In the genomic region with DNA sequence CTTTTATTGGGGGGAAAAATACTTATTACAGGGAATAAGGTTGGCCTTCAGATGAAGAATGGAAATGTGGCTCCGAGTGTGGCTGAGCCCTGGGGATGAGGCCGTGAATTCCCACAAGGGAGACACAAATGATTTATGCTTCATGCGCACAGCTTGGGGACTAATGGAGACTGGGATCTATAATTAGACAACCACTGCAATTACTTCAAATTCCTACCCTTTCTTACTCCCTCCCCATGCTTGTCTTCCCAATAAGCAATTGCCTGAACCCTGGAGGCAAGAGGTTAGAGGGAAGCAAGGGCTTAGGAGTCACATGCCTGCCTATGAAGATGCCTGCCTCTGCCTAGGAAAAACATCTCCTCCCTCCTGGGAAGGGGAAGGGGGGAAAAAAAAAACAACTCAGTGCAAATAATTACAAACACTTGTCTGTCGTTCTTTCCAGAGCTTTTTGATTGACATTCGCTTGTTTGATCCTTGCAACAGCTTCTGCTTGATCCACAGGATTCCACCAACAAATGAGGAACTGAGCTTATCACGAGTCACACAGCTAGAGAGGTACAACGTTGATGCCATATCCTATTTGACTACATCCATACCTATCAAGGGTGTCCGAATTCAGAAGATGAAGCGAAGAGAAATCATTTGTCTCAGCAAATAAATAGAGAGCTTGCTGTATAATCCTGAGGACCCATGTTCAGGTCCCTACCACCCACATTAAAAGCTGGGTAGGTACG, we compare ENCODE assay signal across 16 mouse cellular contexts.
DNase-seq lines count a peak whose midpoint lies in the region; ATAC-seq and TF ChIP-seq lines count a peak whose summit lies in the region.
"Had no signal": no experiment of that assay in that cellular context is flagged by ENCODE, and none has a peak within 500 bp of the region (broad histone marks: within the 10 kb centered on the region; RNA-seq: fewer than 3 reads in every experiment).

No protein-coding gene starts in this region.

- intact Hi-C loops in heart, postnatal 14 days (cut with DNase I) = no loop called here

- no peak overlapping the region for H3K9ac ChIP-seq in hindbrain, embryonic 12.5 days
- H3K9ac ChIP-seq in hindbrain, embryonic 11.5 days (ENCODE audit: low read depth, low read length) = no peak overlapping the region; the same call in 1 of the 2 replicates
- peak overlapping the region; percentile 20; the same call in 1 of the 2 replicates for H3K9ac ChIP-seq in MEL (ENCODE audit: control insufficient read depth, low read depth, low read length, poor library complexity, severe bottlenecking)
- no peak overlapping the region for H3K9ac ChIP-seq in neural tube, embryonic 12.5 days
- H3K9ac ChIP-seq in midbrain, embryonic 15.5 days = no peak overlapping the region
- H3K9ac ChIP-seq: limb, embryonic 15.5 days had no signal

- no peak for ATAC-seq in hindbrain, embryonic 12.5 days (ENCODE audit: low FRiP score)
- no peak for ATAC-seq in hindbrain, embryonic 11.5 days (ENCODE audit: low FRiP score)
- ATAC-seq in neural tube, embryonic 12.5 days (ENCODE audit: low FRiP score, low read depth) = peak; percentile 55; the same call in 1 of the 2 replicates
- no peak for ATAC-seq in midbrain, embryonic 15.5 days (replicated peaks)

- no peak for DNase-seq in hindbrain, embryonic 11.5 days (ENCODE audit: low spot score)
- peak; percentile 81 for DNase-seq in MEL (ENCODE audit: low read depth, low spot score)
- DNase-seq in embryo, embryonic 9.5 days (ENCODE audit: extremely low spot score) = peak; percentile 34
- no peak for DNase-seq in heart, postnatal 14 days
- DNase-seq: adrenal gland, postnatal 25 days; B cell, adult 2 months; cerebellum, adult 9-10 months; gastrocnemius, postnatal 36 days; lung, postnatal 10 days; thymus, adult 18-20 months had no signal

- H3K9me3 ChIP-seq in hindbrain, embryonic 12.5 days (replicated peaks) = no peaks in the 10 kb centered on the region
- no peaks in the 10 kb centered on the region for H3K9me3 ChIP-seq in hindbrain, embryonic 11.5 days (ENCODE audit: control insufficient read depth, low read length)
- no peaks in the 10 kb centered on the region for H3K9me3 ChIP-seq in MEL (replicated peaks; ENCODE audit: insufficient read depth, low read length)
- no peaks in the 10 kb centered on the region for H3K9me3 ChIP-seq in neural tube, embryonic 12.5 days
- H3K9me3 ChIP-seq in midbrain, embryonic 15.5 days = no peaks in the 10 kb centered on the region
- H3K9me3 ChIP-seq: heart, embryonic 10.5 days; limb, embryonic 15.5 days had no signal

- WGBS in hindbrain, embryonic 12.5 days = 63% methylated on average over 10 of the region's 10 CpGs
- 63% methylated on average over 10 of the region's 10 CpGs for WGBS in hindbrain, embryonic 11.5 days
- WGBS in neural tube, embryonic 12.5 days = 61% methylated on average over 10 of the region's 10 CpGs
- WGBS in midbrain, embryonic 15.5 days = 70% methylated on average over 10 of the region's 10 CpGs

- no peaks in the 10 kb centered on the region for H3K27me3 ChIP-seq in hindbrain, embryonic 12.5 days
- H3K27me3 ChIP-seq in hindbrain, embryonic 11.5 days (ENCODE audit: control insufficient read depth, insufficient read depth, low read length) = no peaks in the 10 kb centered on the region
- no peaks in the 10 kb centered on the region for H3K27me3 ChIP-seq in MEL (ENCODE audit: control insufficient read depth in 1 of 2, insufficient read depth in 2 of 2, low read length in 2 of 2)
- H3K27me3 ChIP-seq in neural tube, embryonic 12.5 days (replicated peaks) = no peaks in the 10 kb centered on the region
- no peaks in the 10 kb centered on the region for H3K27me3 ChIP-seq in midbrain, embryonic 15.5 days (replicated peaks)
- H3K27me3 ChIP-seq: limb, embryonic 15.5 days had no signal

- TF ChIP-seq EP300 in MEL (IDR thresholded peaks at IDR 0.05; ENCODE audit: low read depth in 1 of 2, low read length in 2 of 2) = peak; percentile 88 to 89

- H3K27ac ChIP-seq in hindbrain, embryonic 12.5 days = peak overlapping the region; percentile 52
- H3K27ac ChIP-seq in hindbrain, embryonic 11.5 days (ENCODE audit: low read depth, low read length) = no peak overlapping the region
- H3K27ac ChIP-seq in MEL (ENCODE audit: control insufficient read depth, low read depth, low read length) = peak overlapping the region; percentile 51; the same call in 1 of the 2 replicates
- H3K27ac ChIP-seq in neural tube, embryonic 12.5 days = peak overlapping the region; percentile 38; the same call in 1 of the 2 replicates
- no peak overlapping the region for H3K27ac ChIP-seq in midbrain, embryonic 15.5 days
- H3K27ac ChIP-seq: heart, embryonic 10.5 days; limb, embryonic 15.5 days had no signal

- TF ChIP-seq POLR2A in MEL (IDR thresholded peaks at IDR 0.05; ENCODE audit: control insufficient read depth in 1 of 2, insufficient read depth in 1 of 2, low read depth in 1 of 2, low read length in 2 of 2, poor library complexity in 1 of 2) = no peak

- H3K4me2 ChIP-seq in hindbrain, embryonic 12.5 days (replicated peaks) = no peak overlapping the region
- no peak overlapping the region for H3K4me2 ChIP-seq in hindbrain, embryonic 11.5 days (replicated peaks; ENCODE audit: low read depth, low read length)
- peak overlapping the region; percentile 14; the same call in 1 of the 2 replicates for H3K4me2 ChIP-seq in neural tube, embryonic 12.5 days (replicated peaks)
- no peak overlapping the region for H3K4me2 ChIP-seq in midbrain, embryonic 15.5 days
- H3K4me2 ChIP-seq: limb, embryonic 15.5 days had no signal

- H3K36me3 ChIP-seq in hindbrain, embryonic 12.5 days = no peaks in the 10 kb centered on the region
- no peaks in the 10 kb centered on the region for H3K36me3 ChIP-seq in hindbrain, embryonic 11.5 days (ENCODE audit: control insufficient read depth, insufficient read depth, low read length)
- H3K36me3 ChIP-seq in MEL (ENCODE audit: control insufficient read depth in 1 of 2, insufficient read depth in 2 of 2, low read length in 2 of 2) = peaks cover 0 to 24% of the 10 kb centered on the region in 2 experiments; a peak in 2 of 4 replicates
- H3K36me3 ChIP-seq in neural tube, embryonic 12.5 days = no peaks in the 10 kb centered on the region
- H3K36me3 ChIP-seq in midbrain, embryonic 15.5 days (replicated peaks) = no peaks in the 10 kb centered on the region
- H3K36me3 ChIP-seq: heart, embryonic 10.5 days; limb, embryonic 15.5 days had no signal

- no peak overlapping the region for H3K4me3 ChIP-seq in hindbrain, embryonic 12.5 days
- H3K4me3 ChIP-seq in hindbrain, embryonic 11.5 days (ENCODE audit: low read depth, low read length) = no peak overlapping the region
- H3K4me3 ChIP-seq in MEL (ENCODE audit: control insufficient read depth in 1 of 2, insufficient read depth in 1 of 2, low read depth in 2 of 2, low read length in 2 of 2) = peak overlapping the region; percentile 15 to 26; a peak in 3 of 4 replicates
- H3K4me3 ChIP-seq in neural tube, embryonic 12.5 days = no peak overlapping the region
- no peak overlapping the region for H3K4me3 ChIP-seq in midbrain, embryonic 15.5 days
- H3K4me3 ChIP-seq: erythroblast, embryonic 14.5 days; heart, embryonic 10.5 days; limb, embryonic 15.5 days had no signal

- no peak for TF ChIP-seq RAD21 in MEL (IDR thresholded peaks at IDR 0.05; ENCODE audit: low read depth, low read length)

- no peak for TF ChIP-seq CTCF in MEL (IDR thresholded peaks at IDR 0.05 in 2 of 3, conservative IDR thresholded peaks at IDR 0.05 in 1 of 3; ENCODE audit: control insufficient read depth in 1 of 3, insufficient read depth in 1 of 3, low read depth in 2 of 3, low read length in 3 of 3, poor library complexity in 1 of 3, severe bottlenecking in 1 of 3)

- H3K79me2 ChIP-seq in MEL (ENCODE audit: control insufficient read depth, insufficient read depth, low read length, poor library complexity) = no peaks in the 10 kb centered on the region

- peaks cover 40% of the 10 kb centered on the region for H3K4me1 ChIP-seq in hindbrain, embryonic 12.5 days
- H3K4me1 ChIP-seq in hindbrain, embryonic 11.5 days (replicated peaks; ENCODE audit: control insufficient read depth, insufficient read depth, low read length) = peaks cover 2% of the 10 kb centered on the region; the same call in 1 of the 2 replicates
- peaks cover 23 to 29% of the 10 kb centered on the region in 2 experiments for H3K4me1 ChIP-seq in MEL (ENCODE audit: control insufficient read depth in 1 of 2, insufficient read depth in 2 of 2, low read length in 2 of 2)
- peaks cover 48% of the 10 kb centered on the region for H3K4me1 ChIP-seq in neural tube, embryonic 12.5 days
- H3K4me1 ChIP-seq in midbrain, embryonic 15.5 days = peaks cover 16% of the 10 kb centered on the region

TF ChIP-seq in MEL, 35 proteins besides CTCF, POLR2A, EP300 and RAD21 (continues in another document):
- TF ChIP-seq SIN3A (IDR thresholded peaks at IDR 0.05; ENCODE audit: low read length) (no peak), ZC3H11A (IDR thresholded peaks at IDR 0.05; ENCODE audit: low read depth, low read length) (no peak), TCF12 (IDR thresholded peaks at IDR 0.05; ENCODE audit: low read depth, low read length) (peak; percentile 63), MXI1 (IDR thresholded peaks at IDR 0.05; ENCODE audit: low read depth, low read length) (no peak), MEF2A (IDR thresholded peaks at IDR 0.05; ENCODE audit: extremely low read depth, insufficient replicate concordance, low read depth, low read length, poor library complexity, severe bottlenecking) (no peak), E2F4 (IDR thresholded peaks at IDR 0.05; ENCODE audit: borderline replicate concordance, low read depth, low read length) (no peak), ZMIZ1 (IDR thresholded peaks at IDR 0.05; ENCODE audit: low read depth, low read length) (no peak), KAT2A (conservative IDR thresholded peaks at IDR 0.05; ENCODE audit: low read depth, low read length) (no peak), MAFK (IDR thresholded peaks at IDR 0.05; ENCODE audit: borderline replicate concordance, low read depth, low read length) (no peak), TBP (IDR thresholded peaks at IDR 0.05; ENCODE audit: low read depth, low read length) (0 out of 2 replicates have a peak, but pooled peaks have one; percentile 9), ZNF384 (IDR thresholded peaks at IDR 0.05; ENCODE audit: low read depth, low read length) (no peak), ETS1 (IDR thresholded peaks at IDR 0.05; ENCODE audit: low read depth, low read length) (peak; percentile 61), USF1 (IDR thresholded peaks at IDR 0.05; ENCODE audit: low read depth, low read length) (0 out of 2 replicates have a peak, but pooled peaks have one; percentile 28), NELFE (IDR thresholded peaks at IDR 0.05; ENCODE audit: low read depth, low read length) (no peak), POLR2AphosphoS5 (IDR thresholded peaks at IDR 0.05; ENCODE audit: borderline replicate concordance, low read depth, low read length) (no peak), MYC (IDR thresholded peaks at IDR 0.05; ENCODE audit: low read depth, low read length) (0 out of 2 replicates have a peak, but pooled peaks have one; percentile 25), SMC3 (IDR thresholded peaks at IDR 0.05; ENCODE audit: low read depth, low read length) (no peak), UBTF (IDR thresholded peaks at IDR 0.05; ENCODE audit: borderline replicate concordance, insufficient read depth, low read depth, low read length) (no peak)

Comparison
In these comparisons a context has a peak if more than half of its experiments do, and no peak if none do; other contexts are left out.
1. H3K27ac ChIP-seq: peak in hindbrain, embryonic 12.5 days (single experiment), MEL (single experiment) and neural tube, embryonic 12.5 days (single experiment); none in hindbrain, embryonic 11.5 days (single experiment) and midbrain, embryonic 15.5 days (single experiment).
2. H3K4me3 ChIP-seq: peak in MEL (2 of 2); none in hindbrain, embryonic 12.5 days (single experiment), hindbrain, embryonic 11.5 days (single experiment), neural tube, embryonic 12.5 days (single experiment) and midbrain, embryonic 15.5 days (single experiment).
3. DNase-seq: peak in MEL (single experiment) and embryo, embryonic 9.5 days (single experiment); none in hindbrain, embryonic 11.5 days (single experiment) and heart, postnatal 14 days (0 of 2).